Mouse (Mus musculus): ENCODE results near the gene Yipf2. TPM values are rescaled to one million over a fixed set of nuclear protein-coding genes. Genes with fewer than 3 reads are reported as not detected.
A peak's percentile ranks its signal among the peaks of the same experiment; 100 is the strongest.

The Yipf2 gene
- polyA plus RNA-seq, 2 experiments = 6.1 to 9.0 TPM

- Histone ChIP-seq H3K4me2 (ENCODE audit: low read depth) (peak overlapping the region; percentile 22; the same call in 1 of the 2 replicates), H3K27me3 (ENCODE audit: control insufficient read depth, insufficient read depth, low read length) (no peaks in the 10 kb centered on the region), H3K36me3 (replicated peaks; ENCODE audit: control insufficient read depth, insufficient read depth, low read depth) (peaks cover 8% of the 10 kb centered on the region), H3K4me1 (replicated peaks; ENCODE audit: control insufficient read depth in 2 of 2, insufficient read depth in 2 of 2, low read length in 1 of 2) (peaks cover 20% of the 10 kb centered on the region in 2 experiments), H3K9ac (replicated peaks) (peak overlapping the region; percentile 43; the same call in 1 of the 2 replicates), H3K27ac (peak overlapping the region; percentile 76), H3K4me3 (ENCODE audit: insufficient read depth in 1 of 2, low read depth in 2 of 2, low read length in 2 of 2) (no peak overlapping the region), H3K9me3 (ENCODE audit: control insufficient read depth, low read length) (no peaks in the 10 kb centered on the region)
- DNase-seq (ENCODE audit: low read depth in 3 of 3, low spot score in 3 of 3) = no peak
- ATAC-seq (ENCODE audit: insufficient read depth) = peak; percentile 49
- 32% methylated on average over 4 of the region's 4 CpGs for WGBS (ENCODE audit: insufficient replicate concordance)
- TF ChIP-seq EP300 (IDR thresholded peaks at IDR 0.05; ENCODE audit: low read depth) (no peak), CTCF (IDR thresholded peaks at IDR 0.05; ENCODE audit: low read depth) (no peak)
Measured at GRCm38 (mm10) chr9:21565004-21565586, 27.5 kb downstream of the Yipf2 start.

GRCm38 (mm10) chr9:21564420-21564819 is 28.2 kb downstream of the Yipf2 start:
- no peak overlapping the region for H3K4me3 ChIP-seq (ENCODE audit: insufficient read depth in 1 of 2, low read depth in 2 of 2, low read length in 2 of 2)
- no peak for ATAC-seq (ENCODE audit: insufficient read depth)
- DNase-seq (ENCODE audit: low read depth in 3 of 3, low spot score in 3 of 3) = no peak
- H3K9me3 ChIP-seq (ENCODE audit: control insufficient read depth, low read length) = no peaks in the 10 kb centered on the region
- peak overlapping the region; percentile 76 for H3K27ac ChIP-seq
- H3K4me1 ChIP-seq (replicated peaks; ENCODE audit: control insufficient read depth in 2 of 2, insufficient read depth in 2 of 2, low read length in 1 of 2) = peaks cover 20 to 23% of the 10 kb centered on the region in 2 experiments
- no peaks in the 10 kb centered on the region for H3K27me3 ChIP-seq (ENCODE audit: control insufficient read depth, insufficient read depth, low read length)
- WGBS (ENCODE audit: insufficient replicate concordance) = 75% methylated on average over 1 of the region's 1 CpGs
- H3K36me3 ChIP-seq (replicated peaks; ENCODE audit: control insufficient read depth, insufficient read depth, low read depth) = peaks cover 3% of the 10 kb centered on the region; the same call in 1 of the 2 replicates
- TF ChIP-seq EP300 (IDR thresholded peaks at IDR 0.05; ENCODE audit: low read depth) = no peak
- no peak for TF ChIP-seq CTCF (IDR thresholded peaks at IDR 0.05; ENCODE audit: low read depth)
- H3K9ac ChIP-seq (replicated peaks) = peak overlapping the region; percentile 43; the same call in 1 of the 2 replicates
- peak overlapping the region; percentile 22; the same call in 1 of the 2 replicates for H3K4me2 ChIP-seq (ENCODE audit: low read depth)

- Histone ChIP-seq H3K9ac (replicated peaks) (peak overlapping the region; percentile 64), H3K27ac (peak overlapping the region; percentile 78), H3K9me3 (ENCODE audit: control insufficient read depth, low read length) (no peaks in the 10 kb centered on the region), H3K27me3 (ENCODE audit: control insufficient read depth, insufficient read depth, low read length) (no peaks in the 10 kb centered on the region), H3K36me3 (replicated peaks; ENCODE audit: control insufficient read depth, insufficient read depth, low read depth) (peaks cover 2% of the 10 kb centered on the region; the same call in 1 of the 2 replicates), H3K4me3 (ENCODE audit: insufficient read depth in 1 of 2, low read depth in 2 of 2, low read length in 2 of 2) (peak overlapping the region in 1 of 2 experiments; percentile 37; a peak in 1 of 4 replicates), H3K4me1 (replicated peaks; ENCODE audit: control insufficient read depth in 2 of 2, insufficient read depth in 2 of 2, low read length in 1 of 2) (peaks cover 47 to 50% of the 10 kb centered on the region in 2 experiments), H3K4me2 (ENCODE audit: low read depth) (peak overlapping the region; percentile 82)
- TF ChIP-seq EP300 (IDR thresholded peaks at IDR 0.05; ENCODE audit: low read depth) (no peak), CTCF (IDR thresholded peaks at IDR 0.05; ENCODE audit: low read depth) (no peak)
- 80% methylated on average over 3 of the region's 3 CpGs for WGBS (ENCODE audit: insufficient replicate concordance)
- ATAC-seq (ENCODE audit: insufficient read depth) (no peak), DNase-seq (ENCODE audit: low read depth in 3 of 3, low spot score in 3 of 3) (no peak)
Measured at GRCm38 (mm10) chr9:21559151-21559550, 33.5 kb downstream of the Yipf2 start.

- DNase-seq (ENCODE audit: low read depth in 3 of 3, low spot score in 3 of 3) = peak; percentile 89 to 90 (median 90)
- H3K36me3 ChIP-seq (replicated peaks; ENCODE audit: control insufficient read depth, insufficient read depth, low read depth) = peaks cover 2% of the 10 kb centered on the region; the same call in 1 of the 2 replicates
- H3K27ac ChIP-seq = peak overlapping the region; percentile 78
- TF ChIP-seq CTCF (IDR thresholded peaks at IDR 0.05; ENCODE audit: low read depth) (no peak; the same call in 1 of the 2 replicates), EP300 (IDR thresholded peaks at IDR 0.05; ENCODE audit: low read depth) (peak; percentile 96)
- 15% methylated on average over 4 of the region's 4 CpGs for WGBS (ENCODE audit: insufficient replicate concordance)
- H3K4me1 ChIP-seq (replicated peaks; ENCODE audit: control insufficient read depth in 2 of 2, insufficient read depth in 2 of 2, low read length in 1 of 2) = peaks cover 47 to 49% of the 10 kb centered on the region in 2 experiments
- peak; percentile 99 for ATAC-seq (ENCODE audit: insufficient read depth)
- peak overlapping the region; percentile 34 to 37; a peak in 3 of 4 replicates for H3K4me3 ChIP-seq (ENCODE audit: insufficient read depth in 1 of 2, low read depth in 2 of 2, low read length in 2 of 2)
- H3K9ac ChIP-seq (replicated peaks) = peak overlapping the region; percentile 64
- peak overlapping the region; percentile 82 for H3K4me2 ChIP-seq (ENCODE audit: low read depth)
- no peaks in the 10 kb centered on the region for H3K9me3 ChIP-seq (ENCODE audit: control insufficient read depth, low read length)
- H3K27me3 ChIP-seq (ENCODE audit: control insufficient read depth, insufficient read depth, low read length) = no peaks in the 10 kb centered on the region
Measured at GRCm38 (mm10) chr9:21558366-21558765, 34.3 kb downstream of the Yipf2 start.

GRCm38 (mm10) chr9:21557556-21557955 is 35.1 kb downstream of the Yipf2 start:
- no peak overlapping the region for H3K4me3 ChIP-seq (ENCODE audit: insufficient read depth in 1 of 2, low read depth in 2 of 2, low read length in 2 of 2)
- WGBS (ENCODE audit: insufficient replicate concordance) = 84% methylated on average over 2 of the region's 2 CpGs
- ATAC-seq (ENCODE audit: insufficient read depth) (no peak), DNase-seq (ENCODE audit: low read depth in 3 of 3, low spot score in 3 of 3) (no peak)
- no peak for TF ChIP-seq CTCF (IDR thresholded peaks at IDR 0.05; ENCODE audit: low read depth)
- no peak for TF ChIP-seq EP300 (IDR thresholded peaks at IDR 0.05; ENCODE audit: low read depth)
- peak overlapping the region; percentile 78 for H3K27ac ChIP-seq
- H3K9me3 ChIP-seq (ENCODE audit: control insufficient read depth, low read length) = no peaks in the 10 kb centered on the region
- H3K36me3 ChIP-seq (replicated peaks; ENCODE audit: control insufficient read depth, insufficient read depth, low read depth) = peaks cover 2% of the 10 kb centered on the region; the same call in 1 of the 2 replicates
- no peaks in the 10 kb centered on the region for H3K27me3 ChIP-seq (ENCODE audit: control insufficient read depth, insufficient read depth, low read length)
- peaks cover 47 to 49% of the 10 kb centered on the region in 2 experiments for H3K4me1 ChIP-seq (replicated peaks; ENCODE audit: control insufficient read depth in 2 of 2, insufficient read depth in 2 of 2, low read length in 1 of 2)
- peak overlapping the region; percentile 82 for H3K4me2 ChIP-seq (ENCODE audit: low read depth)
- H3K9ac ChIP-seq (replicated peaks) = peak overlapping the region; percentile 1
